Mouse (Mus musculus): ENCODE data around the gene Fto.

GRCm38 (mm10) chr8:91607091-91607490 is 293.8 kb downstream of the Fto start:
- TF ChIP-seq CHD1 (IDR thresholded peaks at IDR 0.05; ENCODE audit: low read depth, low read length) (no peak), POLR2A (IDR thresholded peaks at IDR 0.05; ENCODE audit: low read depth, low read length) (no peak), MAFK (IDR thresholded peaks at IDR 0.05; ENCODE audit: insufficient replicate concordance, low read length) (no peak), KAT2A (IDR thresholded peaks at IDR 0.05; ENCODE audit: insufficient replicate concordance, low read length) (no peak), MAX (IDR thresholded peaks at IDR 0.05; ENCODE audit: low read length) (no peak), CTCF (conservative IDR thresholded peaks at IDR 0.05 in 1 of 2, IDR thresholded peaks at IDR 0.05 in 1 of 2; ENCODE audit: low read depth in 2 of 2, low read length in 2 of 2) (no peak), SIN3A (IDR thresholded peaks at IDR 0.05; ENCODE audit: low read length) (no peak), TBP (conservative IDR thresholded peaks at IDR 0.05; ENCODE audit: low read depth, low read length) (no peak), ZC3H11A (IDR thresholded peaks at IDR 0.05; ENCODE audit: low read depth, low read length) (no peak), E2F4 (IDR thresholded peaks at IDR 0.05; ENCODE audit: insufficient replicate concordance, low read depth, low read length) (no peak), EP300 (IDR thresholded peaks at IDR 0.05; ENCODE audit: low read length) (no peak), PAX5 (IDR thresholded peaks at IDR 0.05; ENCODE audit: low read length) (no peak)

All from CH12.LX (cell line).